In the genomic region with DNA sequence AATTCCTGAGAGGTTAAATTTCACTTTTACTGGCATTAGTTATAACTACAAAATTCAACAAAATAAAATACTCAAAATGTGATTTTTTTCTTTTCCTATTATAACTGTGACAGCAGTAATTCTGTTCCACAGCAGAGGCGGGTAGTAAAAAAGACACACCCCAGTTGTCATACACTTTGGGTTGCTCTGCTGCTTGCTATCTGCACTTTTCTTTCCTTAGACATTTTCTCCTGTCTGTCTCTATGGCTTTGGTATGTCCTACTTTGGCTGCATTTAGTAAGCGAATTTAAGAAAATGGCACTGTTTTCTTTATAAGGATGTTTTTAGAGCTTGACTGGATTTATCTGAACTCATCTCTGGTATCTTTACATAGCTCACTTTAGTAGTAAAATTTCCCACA, we compare ENCODE assay signal across 14 mouse cellular contexts.
DNase-seq lines count a peak whose midpoint lies in the region; TF ChIP-seq lines count a peak whose summit lies in the region.
"Had no signal": no experiment of that assay in that cellular context is flagged by ENCODE, and none has a peak within 500 bp of the region (broad histone marks: within the 10 kb centered on the region; RNA-seq: fewer than 3 reads in every experiment).

No protein-coding gene starts in this region.

- TF ChIP-seq POLR2A in myocyte (IDR thresholded peaks at IDR 0.05; ENCODE audit: insufficient read length, low read depth), result no peak

- intact Hi-C loops in gastrocnemius, adult 2 months (cut with DNase I), result no loop called here

- H3K4me2 ChIP-seq in myocyte (ENCODE audit: low read depth), result peak overlapping the region; percentile 84
- H3K4me2 ChIP-seq: embryonic facial prominence, embryonic 12.5 days; forebrain, embryonic 13.5 days; forebrain, embryonic 15.5 days had no signal

- no peaks in the 10 kb centered on the region for H3K36me3 ChIP-seq in myocyte (ENCODE audit: control insufficient read depth, insufficient read depth)
- H3K36me3 ChIP-seq: embryonic facial prominence, embryonic 10.5 days; embryonic facial prominence, embryonic 12.5 days; forebrain, embryonic 15.5 days had no signal

- DNase-seq in gastrocnemius, adult 2 months, result no peak
- no peak for DNase-seq in gastrocnemius, adult 8-10 months (ENCODE audit: low spot score in 2 of 2)
- DNase-seq in layer of hippocampus, adult 2 months (ENCODE audit: low spot score in 2 of 2), result no peak
- DNase-seq in layer of hippocampus, postnatal 10 days (ENCODE audit: low spot score in 2 of 2), result no peak
- peak; percentile 26 for DNase-seq in right cerebral cortex, adult 18-20 months
- DNase-seq in right cerebral cortex, postnatal 4 days, result no peak
- DNase-seq in lung, postnatal 4 days, result no peak
- DNase-seq: cerebellum, adult 11-12 months; cerebellum, adult 9-10 months had no signal

- H3ac ChIP-seq in myocyte (ENCODE audit: control insufficient read depth, insufficient read length), result no peak overlapping the region

- TF ChIP-seq CTCF in gastrocnemius, adult 2 months (IDR thresholded peaks at IDR 0.05), result no peak
- no peak for TF ChIP-seq CTCF in layer of hippocampus, adult 2 months (conservative IDR thresholded peaks at IDR 0.05)

- peak overlapping the region; percentile 34; the same call in 1 of the 2 replicates for H3K4me3 ChIP-seq in gastrocnemius, adult 2 months
- peak overlapping the region; percentile 6; the same call in 1 of the 2 replicates for H3K4me3 ChIP-seq in layer of hippocampus, adult 2 months
- H3K4me3 ChIP-seq in myocyte, result no peak overlapping the region
- H3K4me3 ChIP-seq: embryonic facial prominence, embryonic 10.5 days; embryonic facial prominence, embryonic 12.5 days; forebrain, embryonic 13.5 days; forebrain, embryonic 15.5 days had no signal

- H3K27ac ChIP-seq in gastrocnemius, adult 2 months, result peak overlapping the region; percentile 74
- peak overlapping the region; percentile 95 for H3K27ac ChIP-seq in layer of hippocampus, adult 2 months
- H3K27ac ChIP-seq: embryonic facial prominence, embryonic 10.5 days; embryonic facial prominence, embryonic 12.5 days; forebrain, embryonic 13.5 days; forebrain, embryonic 15.5 days had no signal

- no peaks in the 10 kb centered on the region for H3K79me2 ChIP-seq in myocyte (ENCODE audit: control insufficient read depth, insufficient read depth)

- H3K27me3 ChIP-seq in myocyte (ENCODE audit: control insufficient read depth, insufficient read depth, insufficient read length), result no peaks in the 10 kb centered on the region
- H3K27me3 ChIP-seq: embryonic facial prominence, embryonic 12.5 days; forebrain, embryonic 13.5 days; forebrain, embryonic 15.5 days had no signal

TF ChIP-seq in myocyte, 11 proteins besides CTCF, POLR2A, EP300 and RAD21:
- TF ChIP-seq E2F4 (IDR thresholded peaks at IDR 0.05; ENCODE audit: insufficient read depth), result no peak
- TF ChIP-seq USF1 (IDR thresholded peaks at IDR 0.05; ENCODE audit: low read depth), result no peak
- no peak for TF ChIP-seq MAX (IDR thresholded peaks at IDR 0.05; ENCODE audit: low read depth)
- no peak for TF ChIP-seq MYOG (IDR thresholded peaks at IDR 0.05; ENCODE audit: control insufficient read depth in 1 of 3, insufficient read depth in 1 of 3, insufficient read length in 2 of 3, low read depth in 2 of 3)
- no peak for TF ChIP-seq REST (IDR thresholded peaks at IDR 0.05; ENCODE audit: insufficient read depth, insufficient read length)
- no peak for TF ChIP-seq MYOD1 (IDR thresholded peaks at IDR 0.05; ENCODE audit: control insufficient read depth in 1 of 3, insufficient read length in 2 of 3, low read depth in 2 of 3)
- no peak for TF ChIP-seq SRF (IDR thresholded peaks at IDR 0.05; ENCODE audit: control insufficient read depth, insufficient read length, low read depth)
- TF ChIP-seq TCF12 (IDR thresholded peaks at IDR 0.05; ENCODE audit: insufficient read depth, poor library complexity, severe bottlenecking), result no peak
TF ChIP-seq in myocyte: peak in this region for 0.
